Mouse (Mus musculus) midbrain, embryonic 16.5 days (tissue): Measurements from ENCODE around the gene Spr. TPM values are rescaled to one million over a fixed set of nuclear protein-coding genes. Genes with fewer than 3 reads are reported as not detected.

Experiments used
- ATAC-seq: fragments of 200-750 bp; cut with Nextera tagmentation; 2 replicates; pipeline ENCODE4 v1.8.0; 2017; ENCODE audit warnings: moderate TSS enrichment
- H3K27ac ChIP-seq: fragments of 300-500 bp; sonication (generic); 2 replicates; pipeline ENCODE4 v1.5.1; 2014; ENCODE audit warnings: mild to moderate bottlenecking, low read length, mixed read lengths
- H3K27me3 ChIP-seq: fragments of 300-500 bp; sonication (generic); 2 replicates; pipeline ENCODE4 v1.6.1; 2014; ENCODE audit warnings: low read depth, low read length, mixed read lengths; ENCODE audit not compliant: control insufficient read depth, insufficient read depth
- H3K36me3 ChIP-seq: fragments of 300-500 bp; sonication (generic); 2 replicates; pipeline ENCODE4 v1.6.1; 2014; ENCODE audit warnings: mild to moderate bottlenecking, low read length, moderate library complexity, mixed read lengths; ENCODE audit not compliant: control insufficient read depth, insufficient read depth
- H3K4me1 ChIP-seq: fragments of 300-500 bp; sonication (generic); 2 replicates; pipeline ENCODE4 v1.6.1; 2014; ENCODE audit warnings: mild to moderate bottlenecking, low read length, mixed read lengths; ENCODE audit not compliant: control insufficient read depth, insufficient read depth
- H3K4me2 ChIP-seq: fragments of 300-500 bp; sonication (generic); 2 replicates; pipeline ENCODE4 v1.6.1; 2014; ENCODE audit warnings: mild to moderate bottlenecking, low read length, mixed read lengths
- H3K4me3 ChIP-seq: fragments of 300-500 bp; sonication (generic); 2 replicates; pipeline ENCODE4 v1.5.1; 2014; ENCODE audit warnings: low read depth, mild to moderate bottlenecking, low read length, moderate library complexity, mixed read lengths
- H3K9ac ChIP-seq: fragments of 300-500 bp; sonication (generic); 2 replicates; pipeline ENCODE4 v1.6.1; 2014; ENCODE audit warnings: low read depth, low read length, mixed read lengths
- H3K9me3 ChIP-seq: fragments of 300-500 bp; sonication (generic); replicated peaks from 2 replicates; pipeline ENCODE4 v1.6.1; 2014; ENCODE audit warnings: mild to moderate bottlenecking, low read length, mixed read lengths; ENCODE audit not compliant: control insufficient read depth, poor library complexity, severe bottlenecking
- WGBS: fragments of 180-500 bp; shearing (Covaris S2); extraction: QIAGEN DNeasy Blood & Tissue Kit; methylation state at CpG from one replicate; pipeline ENCODE4 v1.1.7; 2014; 5-methylcytosine and 5-hydroxymethylcytosine counted together
- polyA plus RNA-seq: library from polyadenylated mRNA; unstranded; fragments of >200 nt; fragmentation: Nextera tagmentation; extraction: Ambion mirVana; gene quantifications from 2 replicates; pipeline ENCODE4 v1.2.1, GENCODE M21; 2015

The Spr gene
- polyA plus RNA-seq, 1 experiment from 2014 or later = 28.7 TPM

DNA sequence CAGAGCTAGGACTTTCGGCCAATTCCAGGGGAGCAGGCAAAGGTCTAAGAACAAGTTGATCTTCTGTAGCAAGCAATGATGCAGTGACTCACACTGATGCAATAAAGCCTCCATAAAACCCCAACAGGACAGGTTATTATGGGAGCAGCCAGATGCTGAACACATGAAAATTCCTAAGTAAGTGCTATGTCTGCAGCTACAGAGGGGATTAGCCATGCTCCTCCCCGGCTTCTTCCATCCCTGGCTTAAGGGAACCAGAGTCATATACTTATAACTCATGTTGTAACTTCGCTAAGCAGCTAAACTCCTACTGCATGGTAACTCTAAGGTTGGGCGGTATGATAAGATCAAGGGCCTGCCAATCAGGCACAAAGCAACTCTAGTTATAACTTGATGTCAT, 50.1 kb downstream of the Spr start:
- Histone ChIP-seq H3K27ac (no peak overlapping the region), H3K4me3 (no peak overlapping the region), H3K9ac (no peak overlapping the region), H3K9me3 (no peaks in the 10 kb centered on the region), H3K27me3 (no peaks in the 10 kb centered on the region), H3K4me1 (no peaks in the 10 kb centered on the region), H3K4me2 (no peak overlapping the region), H3K36me3 (no peaks in the 10 kb centered on the region)
- ATAC-seq = no peak
- 83% methylated on average over 4 of the region's 4 CpGs for WGBS

DNA sequence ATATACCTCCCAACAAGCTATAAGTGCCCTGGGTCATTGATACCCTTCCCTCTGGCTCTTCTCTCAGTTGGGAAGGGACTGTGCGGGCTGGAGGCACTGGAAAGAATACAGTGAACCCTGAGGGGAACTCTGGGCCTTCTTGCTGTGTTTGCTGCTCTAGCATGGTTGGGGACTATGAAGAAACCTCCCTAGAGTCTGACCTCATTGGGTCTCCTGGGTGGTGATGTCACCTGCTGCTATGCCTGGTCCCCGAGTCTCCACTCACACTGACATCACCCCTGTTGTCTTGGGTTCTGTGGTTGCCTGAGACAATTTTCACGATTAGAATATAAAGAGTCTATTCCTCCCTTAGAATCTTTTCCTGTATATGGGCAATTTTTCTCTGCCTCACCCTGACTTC, 50.9 kb downstream of the Spr start:
- WGBS = 82% methylated on average over 3 of the region's 3 CpGs
- H3K4me2 ChIP-seq = no peak overlapping the region
- ATAC-seq = no peak

More for the DNA sequence above, 50.9 kb downstream of the Spr start:
- H3K4me3 ChIP-seq = no peak overlapping the region
- no peaks in the 10 kb centered on the region for H3K36me3 ChIP-seq
- no peaks in the 10 kb centered on the region for H3K9me3 ChIP-seq
- H3K4me1 ChIP-seq = no peaks in the 10 kb centered on the region
- H3K9ac ChIP-seq = no peak overlapping the region
- H3K27ac ChIP-seq = no peak overlapping the region
- no peaks in the 10 kb centered on the region for H3K27me3 ChIP-seq

Other genes with a start within 250 kb of the Spr start
- gene Exoc6b, start 68.3 kb downstream of the Spr start, polyA plus RNA-seq = 54.3 and 57.6 TPM in 2 replicates
- gene Emx1, start 49.7 kb upstream of the Spr start, polyA plus RNA-seq = 0.75 and 1.2 TPM in 2 replicates
- gene Sfxn5, start 195.7 kb upstream of the Spr start, polyA plus RNA-seq = 27.6 and 41.3 TPM in 2 replicates
- 20.2 and 21.1 TPM in 2 replicates for gene Rab11fip5, start 236.9 kb upstream of the Spr start, polyA plus RNA-seq